Mouse (Mus musculus) T-helper 17 cell (primary cell): Measurements from ENCODE around the gene Rpusd3.

Source experiments
- in situ Hi-C, 2 experiments: fragments of 300-600 bp; cut with MboI, MseI; formaldehyde crosslinking; loops; 1 replicate in 1 of 2; 2 replicates in 1 of 2; pipeline ENCODE4 v1.15.1; 2025; ENCODE audit warnings: high pct_unique_total_duplicates in 2 of 2

Rpusd3 gene

DNA sequence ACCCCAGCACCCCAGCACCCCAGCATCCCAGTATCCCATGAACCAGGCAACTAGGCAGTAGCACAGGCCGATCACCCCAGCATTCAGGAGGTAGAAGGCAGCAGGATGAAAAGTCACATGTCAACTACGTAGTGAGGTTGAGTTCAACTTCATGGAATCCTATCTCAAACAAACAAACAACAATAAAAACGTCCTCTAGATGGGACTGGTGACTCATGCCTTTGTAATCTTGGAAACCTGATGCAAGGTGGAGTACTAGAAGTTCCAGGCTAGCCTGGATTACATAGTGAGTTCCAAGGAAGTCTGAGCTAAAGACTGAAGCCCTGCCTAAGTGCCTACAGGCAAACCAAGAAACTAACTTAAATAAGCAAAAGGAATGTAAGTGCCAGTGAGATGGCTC, 11.7 kb upstream of the Rpusd3 start:
- in situ Hi-C loops, result no loop called here

- in situ Hi-C loops, result no loop called here
Observed at GRCm38 (mm10) chr6:113429965-113430364, 10.8 kb upstream of the Rpusd3 start.

DNA sequence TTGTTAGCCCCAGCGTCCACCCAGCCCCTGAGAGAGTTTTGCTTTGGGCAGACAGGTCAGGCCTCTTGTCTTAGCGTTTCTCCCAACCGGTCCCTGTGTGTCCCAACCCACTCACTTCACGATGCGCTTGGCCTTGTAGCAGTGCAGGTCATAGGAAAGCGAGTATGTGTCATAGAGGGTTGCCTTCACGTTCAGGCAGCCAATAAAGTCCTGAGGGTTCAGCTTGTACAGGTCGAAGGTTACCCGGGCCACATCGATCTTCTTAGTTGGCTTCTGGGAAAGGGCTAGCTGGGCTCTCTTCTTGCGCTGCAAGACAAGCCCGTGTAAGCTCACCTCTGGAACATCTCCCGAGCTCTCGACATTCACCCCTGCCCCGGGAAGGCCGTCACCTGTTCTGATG, 8.9 kb upstream of the Rpusd3 start:
- in situ Hi-C loops, result no loop called here

- in situ Hi-C loops, result no loop called here
Observed at GRCm38 (mm10) chr6:113427397-113427796, 8.3 kb upstream of the Rpusd3 start.

GRCm38 (mm10) chr6:113426696-113427095, 7.6 kb upstream of the Rpusd3 start:
- in situ Hi-C loops, result no loop called here

DNA sequence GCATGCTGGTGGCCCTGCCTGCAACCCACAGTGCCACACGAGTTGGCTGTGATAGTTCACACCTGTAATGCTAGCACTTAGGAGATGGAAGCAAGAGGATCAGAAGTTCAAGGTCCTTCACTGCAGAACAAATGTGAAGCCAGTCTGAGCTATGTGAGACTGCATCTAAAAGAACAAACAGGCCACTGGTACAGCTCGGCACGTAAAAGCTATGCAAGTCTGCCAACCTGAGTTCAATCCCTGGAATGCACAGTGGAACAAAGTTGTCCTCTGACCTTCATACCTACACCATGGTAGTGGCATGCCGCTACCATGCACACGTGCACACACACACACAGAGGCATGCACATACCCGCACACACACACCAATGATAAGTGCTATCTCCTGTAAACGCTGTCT, 5.0 kb upstream of the Rpusd3 start:
- in situ Hi-C loops, result loop anchor here in 1 of 2 experiments (5.0 kb wide), 1 partner anchor 48 kb away; the partner anchor contains the start of gene Il17rc

DNA sequence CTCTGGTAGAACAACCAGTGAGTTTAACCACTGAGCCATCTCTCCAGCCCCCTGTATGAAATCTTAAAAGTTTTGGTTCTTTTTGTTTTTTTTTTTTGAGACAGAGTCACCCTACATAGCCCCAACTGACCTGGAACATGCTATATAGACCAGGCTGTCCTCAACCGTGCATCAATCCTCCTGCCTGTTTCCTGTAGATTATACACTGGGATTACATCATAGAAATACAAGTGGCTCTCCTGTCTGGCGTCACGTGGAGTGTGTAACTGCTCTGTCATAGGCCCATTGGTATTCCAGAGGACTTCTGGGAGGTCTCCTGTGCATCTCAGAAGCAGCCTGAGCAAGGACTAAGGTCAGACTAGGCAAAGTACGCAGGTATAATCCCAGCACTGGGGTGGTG, 3.9 kb upstream of the Rpusd3 start:
- in situ Hi-C loops, result loop anchor here in 1 of 2 experiments (5.0 kb wide), 1 partner anchor 49 kb away; the partner anchor contains the start of gene Il17rc

DNA sequence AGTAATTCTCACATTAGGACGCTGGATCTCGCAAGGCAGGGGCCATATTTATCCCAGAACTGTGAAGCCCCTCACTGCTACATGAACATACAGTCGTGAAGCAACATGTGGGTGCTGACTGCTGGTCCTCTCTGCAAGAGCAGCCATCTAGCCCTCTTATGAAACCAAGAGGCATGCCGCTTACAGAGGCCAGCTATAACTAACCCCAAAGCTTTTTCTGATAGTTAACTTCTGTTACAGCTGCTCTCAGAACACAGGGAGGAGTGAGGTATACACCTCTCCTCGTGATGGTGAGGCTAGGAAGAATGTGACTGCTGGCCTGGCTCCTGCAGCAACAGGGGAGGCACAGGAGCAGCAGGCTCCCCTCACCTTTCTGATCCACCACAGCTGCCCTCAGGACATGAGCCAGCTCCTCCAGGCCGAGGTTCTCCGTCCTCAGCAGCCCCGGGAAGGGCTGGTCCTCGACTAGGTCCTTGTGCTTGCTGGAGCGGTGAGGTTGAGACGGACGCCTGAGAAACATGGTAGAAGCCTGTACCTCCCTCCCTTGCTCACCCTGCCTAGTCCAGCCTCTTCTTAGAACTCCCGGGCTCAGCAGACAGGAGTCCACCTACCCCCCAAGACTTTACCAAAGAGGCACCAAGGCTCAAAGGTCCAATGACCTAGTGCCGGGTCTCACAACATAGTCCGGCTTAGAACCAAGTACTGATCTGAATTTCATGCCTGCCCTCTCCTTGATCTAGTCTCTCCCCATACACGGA, 520 bp downstream of the Rpusd3 start:
- in situ Hi-C loops, result no loop called here

DNA sequence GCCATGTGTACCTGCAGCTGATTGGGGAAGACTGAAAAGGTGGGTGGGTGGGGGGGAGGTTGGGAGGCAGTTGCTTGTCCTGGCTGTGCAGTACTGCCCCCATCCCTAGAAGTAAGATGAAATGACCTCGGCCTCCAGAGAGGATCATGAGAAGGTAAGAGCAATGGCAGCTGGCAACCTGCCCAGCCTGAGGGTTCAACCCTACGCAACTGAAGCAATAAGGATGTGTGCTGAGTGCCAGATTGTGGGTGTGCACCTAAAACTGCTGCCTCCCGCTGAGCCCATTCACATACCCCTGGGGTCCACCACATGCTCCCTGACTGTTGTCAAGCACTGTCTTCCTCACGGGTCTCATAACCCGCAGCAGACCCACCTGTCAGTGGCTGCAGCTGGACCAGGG, 2.7 kb downstream of the Rpusd3 start:
- in situ Hi-C loops, result no loop called here

- in situ Hi-C loops, result no loop called here
Observed at GRCm38 (mm10) chr6:113410001-113410400, 9.1 kb downstream of the Rpusd3 start.

DNA sequence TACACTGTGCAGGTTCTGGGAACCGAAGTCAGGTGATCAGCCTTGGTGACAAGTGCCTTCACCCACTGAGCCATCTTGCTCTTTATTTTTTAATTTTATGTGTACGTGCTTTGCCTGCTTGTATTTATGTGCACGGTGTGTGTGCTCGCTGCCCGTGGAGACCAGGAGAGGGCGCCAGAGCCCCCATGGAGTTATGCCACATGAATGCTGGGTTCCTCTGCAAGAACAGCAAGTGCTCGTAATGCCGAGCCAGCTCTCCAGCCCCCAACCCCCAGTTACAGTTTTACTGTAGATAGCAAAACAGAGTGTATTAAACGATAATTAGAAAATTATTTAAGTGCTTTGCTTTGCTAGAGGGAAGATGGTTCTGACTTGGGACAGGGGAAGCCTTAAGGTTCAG, 12.5 kb downstream of the Rpusd3 start:
- in situ Hi-C loops, result no loop called here

DNA sequence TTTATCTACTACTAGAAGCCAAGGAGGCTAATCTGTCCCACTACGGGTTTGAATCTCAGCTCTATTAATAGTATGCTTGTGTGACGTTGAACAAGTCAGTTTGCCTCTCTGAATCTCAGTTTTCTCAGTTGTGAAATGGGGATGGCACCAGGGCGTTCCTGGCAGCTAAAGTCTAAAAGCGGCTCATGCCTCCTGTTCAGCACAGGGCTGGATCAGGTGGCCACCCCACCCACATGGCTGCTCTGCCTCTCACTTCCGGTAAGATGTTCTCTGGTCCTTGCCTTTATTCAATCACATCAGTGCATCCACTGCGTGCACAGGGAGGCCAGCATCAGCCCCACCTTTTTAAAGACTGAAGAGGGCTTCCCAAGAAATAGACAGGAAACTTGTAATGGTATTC, 13.7 kb downstream of the Rpusd3 start:
- in situ Hi-C loops, result no loop called here

- in situ Hi-C loops, result no loop called here
Observed at GRCm38 (mm10) chr6:113404649-113405448, 14.3 kb downstream of the Rpusd3 start.

DNA sequence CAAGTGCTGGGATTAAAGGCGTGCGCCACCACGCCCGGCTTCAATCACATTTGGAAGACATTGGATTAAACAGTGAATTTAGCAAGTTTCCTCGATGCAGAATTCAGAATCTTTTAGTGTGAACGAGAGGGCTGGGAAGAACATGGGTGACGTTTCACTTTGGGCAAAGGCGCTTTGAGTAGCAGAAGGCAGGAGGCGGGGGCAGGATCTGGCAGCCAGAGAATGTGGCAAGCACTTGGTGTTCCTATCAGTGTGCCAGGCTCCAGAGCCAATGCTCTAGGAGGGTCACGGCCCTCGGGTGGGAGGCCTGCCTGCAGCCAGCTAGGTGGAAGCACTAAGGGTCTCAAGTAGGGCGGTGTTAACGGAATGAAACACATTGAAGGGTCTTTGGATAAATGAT, 17.0 kb downstream of the Rpusd3 start:
- in situ Hi-C loops, result no loop called here

DNA sequence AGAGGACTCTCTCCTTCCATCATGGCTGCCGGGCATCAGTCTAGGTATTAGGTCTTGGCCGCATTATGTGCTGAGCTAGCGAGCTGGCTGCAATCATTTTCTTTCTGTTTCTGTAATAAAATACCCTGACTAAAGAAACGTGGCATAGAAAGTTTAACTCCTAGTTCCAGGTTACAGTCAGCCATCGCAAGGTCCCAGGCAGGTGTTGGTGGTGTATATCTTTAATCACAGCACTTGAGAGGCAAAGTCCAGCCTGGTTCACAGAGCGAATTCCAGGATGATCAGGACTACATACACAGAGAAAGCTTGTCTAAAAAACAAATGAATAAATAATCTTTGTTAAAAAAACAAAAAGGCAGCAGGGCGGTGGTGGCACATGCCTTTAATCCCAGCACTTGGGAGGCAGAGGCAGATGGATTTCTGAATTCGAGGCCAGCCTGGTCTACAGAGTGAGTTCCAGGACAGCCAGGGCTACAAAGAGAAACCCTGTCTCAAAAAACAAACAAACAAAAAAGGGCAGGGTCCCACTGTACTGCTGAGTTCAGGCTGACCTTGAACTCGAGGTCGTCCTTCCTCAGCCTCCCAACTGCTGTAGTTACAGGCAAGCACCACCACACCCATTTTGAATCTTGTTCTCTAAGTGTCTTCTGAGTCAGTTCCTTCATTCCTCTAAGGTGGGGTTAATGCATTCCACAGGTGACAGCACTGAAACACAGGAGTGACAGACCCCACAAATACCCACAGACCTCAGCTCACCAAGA, 22.7 kb downstream of the Rpusd3 start:
- in situ Hi-C loops, result loop anchor here in 1 of 2 experiments (10.0 kb wide), 1 partner anchor 352 kb away; the partner anchor contains the start of gene Thumpd3

DNA sequence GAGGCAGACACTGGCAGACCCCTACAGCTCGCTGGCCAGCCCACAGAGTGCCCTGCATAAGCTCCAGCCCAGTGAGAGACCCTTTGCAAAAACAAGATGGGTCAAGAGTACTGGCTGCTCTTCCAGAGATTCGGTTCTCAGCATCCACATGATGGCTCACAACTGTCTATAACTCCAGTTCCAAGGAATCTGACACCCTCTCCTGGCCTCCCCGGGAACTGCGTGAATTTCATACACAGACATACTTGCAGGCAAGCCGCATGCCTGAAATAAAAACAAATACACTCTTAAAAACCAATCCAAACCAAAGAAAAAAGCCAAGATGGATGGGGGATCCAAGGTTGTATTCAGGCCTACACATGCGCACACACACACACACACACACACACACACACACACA, 23.6 kb downstream of the Rpusd3 start:
- in situ Hi-C loops, result loop anchor here in 1 of 2 experiments (10.0 kb wide), 1 partner anchor 351 kb away; the partner anchor contains the start of gene Thumpd3

GRCm38 (mm10) chr6:113394811-113395210, 24.3 kb downstream of the Rpusd3 start:
- in situ Hi-C loops, result loop anchor here in 1 of 2 experiments (10.0 kb wide), 1 partner anchor 350 kb away; the partner anchor contains the start of gene Thumpd3

- in situ Hi-C loops, result loop anchor here in 1 of 2 experiments (10.0 kb wide), 1 partner anchor 349 kb away; the partner anchor contains the start of gene Thumpd3
Observed at GRCm38 (mm10) chr6:113393951-113394350, 25.2 kb downstream of the Rpusd3 start.

GRCm38 (mm10) chr6:113392387-113393071, 26.6 kb downstream of the Rpusd3 start:
- in situ Hi-C loops, result loop anchor here in 1 of 2 experiments (10.0 kb wide), 1 partner anchor 348 kb away; the partner anchor contains the start of gene Thumpd3

- in situ Hi-C loops, result loop anchor here in 1 of 2 experiments (10.0 kb wide), 1 partner anchor 347 kb away; the partner anchor contains the start of gene Thumpd3
Observed at GRCm38 (mm10) chr6:113392015-113392386, 27.1 kb downstream of the Rpusd3 start.

- in situ Hi-C loops, result loop anchor here in 1 of 2 experiments (10.0 kb wide), 1 partner anchor 346 kb away; the partner anchor contains the start of gene Thumpd3
Observed at GRCm38 (mm10) chr6:113390715-113391114, 28.4 kb downstream of the Rpusd3 start.
